Mouse (Mus musculus) ovary, postnatal 36 days (tissue): ENCODE measurements around the gene Foxj3.

Source experiments
- DNase-seq: peaks from one replicate; pipeline ENCODE4 v3.0.0; 2022; ENCODE audit warnings: low spot score, mixed read lengths

Gene Foxj3

DNA sequence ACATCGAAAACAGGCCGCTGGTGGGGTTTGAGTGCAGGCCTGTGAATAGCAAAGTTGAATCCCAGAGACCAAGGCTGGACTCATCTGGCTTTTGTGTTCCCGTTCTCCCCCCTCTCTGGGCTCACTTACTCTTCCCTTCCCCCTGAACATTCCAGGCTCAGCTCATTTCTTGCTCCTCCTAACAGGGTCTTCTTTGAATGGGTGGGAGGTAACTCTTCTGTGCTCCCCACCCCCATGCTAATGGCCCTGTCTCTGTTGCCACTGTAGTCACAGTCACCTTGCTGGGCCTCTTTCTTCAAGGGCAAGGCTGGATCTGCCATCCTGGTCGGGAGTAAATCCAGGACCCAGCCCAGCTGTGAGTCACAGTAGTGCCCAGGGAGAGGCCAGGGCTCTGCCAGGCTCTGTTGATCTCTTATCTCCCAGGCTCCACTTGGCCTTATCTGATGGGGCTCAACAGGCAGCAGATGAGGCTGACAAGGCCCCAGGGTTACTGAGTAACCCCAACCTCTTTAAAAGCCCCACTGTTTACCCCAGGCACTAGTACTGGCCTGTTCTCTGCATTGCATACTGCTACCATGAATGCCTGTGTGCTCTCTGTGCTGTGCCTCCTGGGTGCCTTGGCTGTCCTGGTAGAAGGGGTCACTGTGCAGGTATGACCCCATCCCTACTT lies 100.5 kb downstream of the Foxj3 start, which contains the start of gene Guca2a:
Gene Guca2a (plus strand): TSS at position 529 of the 670 bp plus-strand sequence.
- no peak for DNase-seq

DNA sequence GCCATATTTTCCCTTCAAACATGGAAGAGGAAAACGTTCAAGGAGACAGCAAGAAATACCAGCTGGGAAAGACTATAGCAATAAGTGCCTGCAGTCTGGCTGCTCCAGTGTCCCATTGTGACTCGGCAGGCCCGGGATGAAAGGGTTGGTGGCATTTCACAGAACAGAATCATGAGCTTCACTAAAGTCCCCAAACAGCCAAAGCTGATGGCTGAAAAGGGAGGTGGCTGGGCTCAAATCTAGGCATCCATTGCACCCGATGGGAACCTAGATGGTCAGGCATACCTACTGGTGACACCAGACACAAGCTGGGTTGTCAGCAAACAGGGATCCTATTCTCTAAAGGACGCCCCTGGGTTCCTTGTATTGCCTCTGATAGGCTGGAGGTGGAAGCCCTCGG lies 101.1 kb downstream of the Foxj3 start:
- no peak for DNase-seq

DNA sequence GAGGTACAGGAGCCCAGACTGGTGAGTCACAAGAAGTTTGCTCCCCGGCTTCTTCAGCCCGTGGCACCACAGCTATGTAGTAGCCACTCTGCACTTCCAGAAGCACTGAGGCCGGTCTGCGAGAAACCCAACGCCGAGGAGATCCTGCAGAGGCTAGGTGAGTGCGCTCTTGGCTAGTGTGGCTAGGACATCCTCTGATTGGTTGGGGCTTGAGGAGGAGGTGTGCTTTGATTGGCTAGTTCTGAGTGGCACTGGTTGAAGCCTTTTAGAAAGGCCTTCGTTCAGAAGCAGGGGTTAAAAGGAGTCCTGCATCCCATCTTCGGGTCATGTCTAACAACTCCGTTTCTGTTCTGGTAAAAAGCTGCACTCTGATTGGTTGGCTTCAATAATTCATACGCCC lies 101.9 kb downstream of the Foxj3 start:
- DNase-seq, result no peak

DNA sequence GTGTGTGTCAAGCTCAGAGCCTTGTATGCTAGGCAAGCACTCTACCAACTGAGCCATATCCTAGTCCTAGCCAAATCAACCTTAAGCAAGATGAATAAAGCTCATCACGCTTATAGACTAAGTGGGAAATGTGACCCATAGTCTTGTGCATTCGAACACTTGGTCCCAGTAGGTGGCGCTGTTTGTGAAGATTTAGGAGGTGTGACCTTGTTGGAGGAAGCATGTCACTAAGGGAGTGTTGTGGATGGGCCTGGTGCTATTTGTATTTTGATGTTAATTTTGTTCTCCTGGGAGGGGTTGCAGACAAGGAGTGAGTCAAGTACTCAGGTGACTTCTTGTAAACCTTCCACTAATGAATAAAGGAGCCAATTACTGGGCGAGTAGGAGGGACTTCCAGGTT lies 105.9 kb downstream of the Foxj3 start:
- no peak for DNase-seq

DNA sequence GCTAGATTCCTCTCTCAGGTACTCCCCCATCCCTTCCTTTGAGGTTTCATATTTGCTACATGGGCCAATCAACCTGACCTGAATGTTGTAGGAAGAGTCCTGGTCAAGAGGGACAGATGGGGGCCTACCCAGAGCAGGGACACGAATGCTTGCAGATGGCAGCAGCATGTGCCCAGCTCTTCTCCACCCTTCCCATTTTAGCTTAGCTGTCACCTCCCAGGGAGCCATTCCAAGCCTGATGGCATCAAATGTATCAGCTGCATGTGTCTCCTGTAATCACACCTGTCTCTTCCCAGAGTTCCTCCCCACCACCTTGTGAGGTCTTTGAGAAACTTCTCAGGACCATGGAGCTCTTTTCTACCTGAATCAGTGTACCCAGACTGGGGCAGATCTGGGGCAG lies 120.2 kb downstream of the Foxj3 start:
- DNase-seq, result no peak

DNA sequence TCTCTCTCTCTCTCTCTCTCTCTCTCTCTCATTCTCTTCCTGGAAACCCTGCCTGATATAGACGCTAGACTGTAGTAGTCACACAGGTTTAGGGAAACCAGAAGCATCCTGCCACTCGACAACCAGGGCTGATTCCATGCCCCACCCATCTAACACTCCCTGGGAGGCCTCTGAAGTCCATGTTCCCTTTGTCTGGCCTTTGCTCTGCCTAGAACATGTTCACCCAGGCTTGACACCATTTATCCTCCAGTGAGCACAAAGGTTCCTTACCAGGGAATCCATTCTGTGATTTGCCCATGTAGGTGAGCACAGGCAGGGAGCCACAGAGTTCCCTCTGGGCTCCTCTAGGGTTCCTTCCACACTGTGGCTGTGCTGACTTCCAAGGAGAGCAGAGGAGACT lies 121.4 kb downstream of the Foxj3 start:
- no peak for DNase-seq

DNA sequence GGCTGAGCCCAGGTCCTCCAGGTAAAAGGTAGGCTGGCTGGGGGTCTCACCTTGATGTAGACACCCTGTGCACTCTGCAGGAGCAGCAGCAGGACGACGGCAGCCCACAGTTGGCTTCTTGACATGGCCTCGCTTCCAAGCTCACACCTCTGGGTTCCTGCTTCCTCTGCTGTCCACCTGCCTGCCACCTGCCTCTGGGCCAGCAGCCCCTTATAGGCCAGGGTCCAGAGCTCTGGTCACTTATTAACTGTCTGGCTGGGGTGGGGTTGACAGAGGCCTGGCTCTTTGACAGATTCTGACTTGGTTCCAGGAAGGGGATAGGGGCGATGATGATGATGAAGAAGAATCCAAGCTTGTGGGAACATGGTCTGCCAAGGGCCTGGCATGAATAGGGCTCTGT lies 121.9 kb downstream of the Foxj3 start, which contains the start of gene Guca2b:
Gene Guca2b (minus strand): TSS at position 224 of the 400 bp plus-strand sequence.
- DNase-seq, result no peak

DNA sequence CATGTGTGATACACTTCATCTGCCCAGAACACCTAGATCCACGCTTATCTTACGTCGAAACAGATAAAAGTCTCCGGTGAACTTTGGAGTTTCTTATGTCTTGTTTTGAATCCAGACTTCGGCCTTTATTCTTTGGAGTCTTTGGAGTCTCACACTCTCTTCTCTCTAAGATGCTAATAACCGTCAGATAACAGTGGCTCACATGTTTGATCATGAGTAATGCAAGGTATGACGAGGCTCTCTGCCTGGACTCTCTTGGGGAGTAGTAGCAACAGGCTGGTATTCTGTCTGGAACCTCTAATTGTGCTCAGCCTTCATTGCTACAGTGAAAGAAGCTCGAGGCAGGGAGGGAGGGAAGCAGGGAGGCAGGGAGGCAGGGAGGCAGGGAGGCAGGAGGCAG lies 123.2 kb downstream of the Foxj3 start:
- no peak for DNase-seq

DNA sequence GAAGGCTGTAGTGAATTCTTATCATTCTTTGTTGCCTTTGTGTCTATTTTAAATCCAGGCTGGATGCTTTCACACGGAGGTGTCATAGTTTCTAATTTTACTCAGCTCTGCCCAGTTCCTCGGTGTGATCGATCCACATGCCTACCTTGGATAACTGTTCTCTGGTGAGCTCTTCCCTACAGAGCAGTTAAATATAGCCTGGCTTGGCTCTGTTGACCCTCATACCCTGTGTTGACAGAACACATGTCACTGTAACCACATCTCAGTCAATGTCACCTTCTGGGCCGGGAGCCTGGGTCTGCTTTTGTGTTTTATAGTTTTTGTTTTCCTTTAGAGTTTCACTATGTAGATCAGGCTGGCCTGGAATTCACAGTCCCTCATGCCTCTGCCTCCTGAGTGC lies 125.3 kb downstream of the Foxj3 start:
- DNase-seq, result no peak

DNA sequence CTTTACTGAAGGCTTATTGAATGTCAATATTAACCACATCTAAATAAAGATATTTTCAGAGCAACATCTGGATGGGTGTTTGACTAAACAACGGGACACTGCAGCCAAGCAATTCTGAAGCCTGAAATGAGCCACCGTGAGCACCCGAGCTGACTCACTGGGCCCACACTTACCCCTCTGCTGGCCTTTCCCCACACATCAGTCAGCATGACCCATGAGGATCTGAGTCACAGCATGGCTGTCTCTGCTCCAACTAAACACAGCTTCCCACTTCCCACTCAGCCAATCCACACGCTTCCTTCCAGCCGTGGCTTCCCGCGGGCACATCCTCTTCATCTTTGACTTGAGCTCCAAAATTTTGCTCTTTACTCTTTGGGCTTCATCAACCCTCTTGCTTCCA lies 126.2 kb downstream of the Foxj3 start:
- DNase-seq, result no peak

DNA sequence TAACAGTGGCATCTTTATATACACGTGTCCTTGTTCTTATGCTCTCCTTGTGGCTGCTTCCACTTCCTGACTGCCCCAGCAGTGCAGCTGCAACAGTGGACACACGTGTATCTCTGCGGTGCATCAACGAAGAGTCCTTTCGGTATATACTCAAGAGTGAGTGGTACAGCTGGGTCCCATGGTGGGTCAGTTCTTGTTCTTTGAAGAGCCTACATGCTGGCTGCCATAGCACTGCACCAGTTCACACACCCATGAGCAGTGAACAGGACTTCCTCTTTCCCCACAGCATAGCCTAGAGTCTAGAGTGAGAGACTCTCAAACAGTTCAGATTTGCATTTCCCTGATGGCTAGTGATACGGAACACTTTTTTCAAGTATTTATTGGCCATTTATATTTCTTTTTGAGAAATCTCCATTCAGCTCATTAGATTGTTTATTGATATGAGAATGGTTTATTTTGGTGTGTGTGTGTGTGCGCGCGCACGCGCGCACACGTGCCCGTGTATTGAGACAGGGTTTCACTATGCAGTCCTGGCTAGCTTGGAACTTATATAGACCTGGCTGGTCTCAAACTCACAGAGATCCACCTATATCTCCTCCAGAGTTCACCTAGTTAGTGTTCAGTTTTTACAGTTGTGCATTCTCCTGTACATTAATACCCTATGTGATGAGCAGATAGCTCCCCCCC lies 126.7 kb downstream of the Foxj3 start:
- DNase-seq, result no peak

DNA sequence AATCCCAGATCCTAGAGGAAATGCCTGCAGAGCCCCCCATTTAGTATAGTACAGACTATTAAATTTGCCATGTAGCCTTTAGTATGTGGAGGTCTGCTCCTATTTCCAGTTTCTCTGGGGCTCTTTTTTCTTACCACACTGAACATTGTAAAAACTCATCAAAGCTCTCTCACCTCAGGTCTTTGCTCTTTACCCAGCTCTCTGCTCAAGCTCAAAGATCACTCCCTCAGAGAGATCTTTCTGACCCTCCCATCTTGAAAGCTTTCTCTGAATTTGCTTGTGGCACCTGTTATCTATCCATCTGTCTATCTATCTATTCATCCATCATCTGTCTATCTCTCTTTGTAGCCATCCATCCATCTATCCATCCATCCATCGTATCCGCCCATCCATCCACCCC lies 128.4 kb downstream of the Foxj3 start:
- no peak for DNase-seq

DNA sequence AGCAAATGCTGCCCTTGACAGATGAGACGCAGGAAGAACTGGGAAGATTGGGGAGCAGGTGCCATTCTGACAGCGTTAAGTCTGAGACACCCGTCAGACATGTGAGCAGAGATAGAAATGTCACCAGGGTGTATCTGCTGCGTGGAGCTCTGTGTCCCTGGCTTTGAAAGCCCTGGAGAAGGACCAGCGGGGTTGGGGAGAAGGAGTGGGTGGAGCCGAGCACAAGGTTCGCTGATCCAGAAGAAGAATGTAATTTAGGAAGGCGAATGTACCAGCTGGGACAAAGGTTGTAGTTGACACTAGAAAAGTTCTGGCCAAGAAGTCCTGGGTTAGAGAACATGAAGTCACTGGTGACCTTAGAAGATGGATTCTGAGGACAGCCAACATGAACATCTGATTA lies 129.3 kb downstream of the Foxj3 start:
- no peak for DNase-seq

DNA sequence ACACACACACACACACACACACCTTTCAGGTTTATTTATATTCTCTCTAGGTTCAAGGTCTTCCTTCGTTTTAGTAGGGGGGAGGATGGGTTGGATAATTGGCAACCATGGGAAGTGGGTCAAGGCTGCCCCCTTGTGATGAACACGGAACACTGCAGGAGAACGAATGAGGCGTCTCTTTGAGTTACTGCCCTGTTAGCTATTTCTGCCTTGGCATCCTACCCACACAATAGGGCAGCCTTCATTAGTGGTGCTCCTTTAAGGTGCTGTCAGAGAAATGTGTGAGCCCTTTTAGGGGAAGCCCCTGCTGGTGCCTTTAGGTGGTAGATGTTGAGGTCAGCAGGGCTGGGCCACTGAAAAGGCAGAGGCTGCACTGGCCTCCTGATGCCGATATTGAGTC lies 130.7 kb downstream of the Foxj3 start:
- no peak for DNase-seq

DNA sequence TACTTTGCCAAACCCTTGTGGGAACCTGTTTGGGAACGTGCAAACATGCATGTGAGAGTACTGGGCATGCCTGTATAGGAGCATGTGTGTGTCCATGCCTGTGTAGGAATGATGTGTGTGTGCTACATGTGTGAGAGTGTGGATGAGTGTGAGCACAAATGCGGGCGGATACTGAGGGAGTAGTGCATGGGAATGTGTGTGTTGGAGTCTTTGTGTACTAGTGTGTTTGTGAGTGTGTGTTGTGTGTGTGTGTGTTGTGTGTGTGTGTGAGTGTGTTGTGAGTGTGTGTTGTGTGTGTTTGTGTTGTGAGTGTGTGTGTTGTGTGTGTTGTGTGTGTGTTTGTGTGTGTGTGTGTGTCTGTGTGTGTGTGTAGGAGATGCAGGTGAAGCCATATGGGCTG lies 131.4 kb downstream of the Foxj3 start:
- no peak for DNase-seq

DNA sequence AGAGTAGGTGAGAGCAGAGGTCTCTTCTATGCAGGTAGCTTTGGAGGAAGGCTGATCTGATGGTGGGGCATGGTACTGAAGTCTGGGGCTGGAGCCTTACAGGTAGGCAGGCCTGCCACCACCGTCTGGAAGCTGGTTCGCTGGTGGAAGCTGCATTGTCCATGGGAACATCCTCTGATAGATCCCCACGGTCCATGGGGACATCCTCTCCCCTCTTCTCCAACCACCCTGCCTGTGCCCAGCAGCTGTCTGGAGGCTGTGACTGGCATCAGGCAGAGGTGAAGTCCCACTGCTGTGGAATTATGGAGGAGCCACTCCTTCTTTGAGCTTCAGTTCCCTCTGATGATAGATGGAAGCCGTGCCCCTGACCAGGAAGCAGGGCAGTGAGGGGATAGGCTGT lies 131.8 kb downstream of the Foxj3 start:
- DNase-seq, result no peak

DNA sequence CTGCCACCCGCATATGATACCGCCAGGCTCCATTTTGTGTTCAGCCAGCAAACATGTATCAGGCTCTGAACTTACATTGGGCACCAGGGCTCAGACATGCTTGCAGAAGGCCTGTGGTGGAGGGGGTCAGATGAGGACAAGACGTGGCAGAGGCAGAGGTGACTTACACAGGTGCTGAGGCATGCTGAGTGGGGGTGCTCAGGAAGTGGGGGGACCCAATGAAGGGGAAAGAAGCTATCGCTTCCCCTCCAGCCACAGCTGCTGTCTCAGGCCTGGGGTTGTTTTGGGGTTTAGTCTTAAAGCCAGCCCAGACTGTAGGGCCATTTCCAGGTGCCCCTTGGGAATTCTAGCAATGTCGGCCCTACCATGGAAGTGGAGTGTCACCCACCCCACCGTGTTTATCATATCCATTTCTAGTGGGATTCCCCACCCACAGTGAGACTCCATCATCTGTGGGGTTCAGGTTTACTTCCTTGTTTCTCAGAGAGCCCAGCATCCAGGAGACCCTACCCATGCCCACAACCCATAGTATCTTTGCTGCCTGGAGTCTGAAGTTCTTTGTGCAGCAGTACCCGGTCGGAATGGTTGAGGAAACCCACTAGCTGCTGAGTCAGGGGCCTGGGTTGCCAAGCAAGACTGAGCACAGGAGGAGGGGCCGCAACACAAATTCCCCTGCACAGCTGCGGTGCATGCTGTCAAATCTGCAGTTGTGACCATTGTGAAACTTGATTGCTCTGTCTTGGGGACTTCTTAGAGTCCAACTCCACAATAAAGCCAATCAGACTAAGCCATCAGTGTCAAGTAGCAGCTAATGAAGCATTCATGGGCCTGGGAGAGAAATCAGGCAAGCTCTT lies 132.8 kb downstream of the Foxj3 start:
- DNase-seq, result no peak

DNA sequence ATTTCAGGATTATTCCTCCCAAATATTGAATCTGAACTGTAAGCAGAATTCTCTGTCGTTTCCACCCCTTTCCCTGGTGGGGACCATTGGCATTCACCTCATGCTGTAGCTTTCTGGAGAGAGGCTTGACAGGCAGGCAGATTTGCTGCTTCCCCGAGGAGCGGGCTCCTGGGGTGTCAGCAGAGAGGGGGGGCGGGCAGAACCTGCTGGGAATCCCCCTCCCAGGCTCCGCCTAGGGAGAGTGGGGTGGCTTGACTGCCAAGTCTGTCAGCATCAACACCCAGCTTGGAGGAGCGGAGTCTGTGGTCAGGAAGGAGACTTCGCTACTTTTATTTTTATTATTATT lies 133.4 kb downstream of the Foxj3 start:
- DNase-seq, result no peak

DNA sequence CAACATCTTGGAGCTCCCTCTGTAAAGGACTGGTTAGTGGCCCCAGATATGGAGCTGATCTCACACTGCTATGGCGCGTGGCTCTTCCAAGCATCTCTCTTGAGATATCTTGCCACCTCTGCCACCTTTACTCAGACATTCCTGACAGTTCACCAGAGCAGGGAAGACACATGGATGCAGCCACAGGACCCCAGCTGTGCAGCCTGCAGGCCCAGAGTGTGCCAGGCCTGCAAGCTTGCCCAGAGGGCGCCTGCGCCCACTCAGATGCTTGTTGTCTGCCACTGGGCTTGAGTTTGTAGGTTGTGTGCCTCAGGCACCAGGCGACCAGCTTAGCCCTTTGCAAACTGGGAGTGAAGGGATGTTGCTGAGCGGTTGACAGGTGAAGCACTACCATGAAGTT lies 133.9 kb downstream of the Foxj3 start:
- no peak for DNase-seq

DNA sequence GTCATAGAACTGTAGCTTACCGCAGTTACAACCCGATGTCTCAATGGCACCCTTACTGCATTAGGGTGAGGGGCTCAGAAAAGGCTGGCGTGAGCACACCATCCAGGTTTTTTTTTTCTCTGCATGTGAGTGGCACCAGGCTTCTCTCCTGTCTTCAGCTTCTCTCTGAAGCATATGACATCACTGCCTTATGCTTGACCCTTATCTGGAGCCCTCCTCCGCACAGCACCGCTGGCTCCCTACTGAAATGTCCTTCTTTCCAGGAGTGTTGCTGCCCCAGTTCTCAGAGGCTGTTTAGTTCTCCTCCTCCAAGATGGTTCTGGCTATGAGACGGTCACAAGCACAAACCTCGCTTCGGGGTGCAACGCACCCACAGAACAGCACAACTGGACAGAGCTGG lies 134.4 kb downstream of the Foxj3 start:
- DNase-seq, result no peak

DNA sequence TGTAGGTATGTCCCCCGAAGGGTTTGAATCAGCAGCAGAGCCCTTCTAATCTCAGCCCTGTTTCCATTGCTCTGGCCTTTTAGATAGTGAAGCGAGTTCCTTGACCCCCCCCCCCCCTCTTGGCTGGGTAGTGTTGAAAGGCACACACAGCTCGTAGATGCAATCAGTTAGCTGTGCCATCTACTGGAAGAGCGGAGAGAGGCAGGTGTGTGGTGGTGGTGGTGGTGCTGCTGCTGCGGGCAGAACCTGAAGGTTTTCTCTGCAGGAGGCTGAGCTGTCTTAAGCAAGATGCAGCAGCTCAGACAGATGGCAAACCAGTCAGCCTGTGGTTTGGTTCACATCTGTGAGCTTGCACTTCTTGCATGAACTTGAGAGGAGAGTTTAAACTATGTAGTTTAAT lies 135.9 kb downstream of the Foxj3 start:
- no peak for DNase-seq
